Mouse (Mus musculus): ENCODE data around the gene 9030025P20Rik.
"Not testable (repeated sequence)": the region's sequence is repeated elsewhere in the genome, so short reads cannot be mapped to it uniquely, and the experiment has no call there.

9030025P20Rik gene

DNA sequence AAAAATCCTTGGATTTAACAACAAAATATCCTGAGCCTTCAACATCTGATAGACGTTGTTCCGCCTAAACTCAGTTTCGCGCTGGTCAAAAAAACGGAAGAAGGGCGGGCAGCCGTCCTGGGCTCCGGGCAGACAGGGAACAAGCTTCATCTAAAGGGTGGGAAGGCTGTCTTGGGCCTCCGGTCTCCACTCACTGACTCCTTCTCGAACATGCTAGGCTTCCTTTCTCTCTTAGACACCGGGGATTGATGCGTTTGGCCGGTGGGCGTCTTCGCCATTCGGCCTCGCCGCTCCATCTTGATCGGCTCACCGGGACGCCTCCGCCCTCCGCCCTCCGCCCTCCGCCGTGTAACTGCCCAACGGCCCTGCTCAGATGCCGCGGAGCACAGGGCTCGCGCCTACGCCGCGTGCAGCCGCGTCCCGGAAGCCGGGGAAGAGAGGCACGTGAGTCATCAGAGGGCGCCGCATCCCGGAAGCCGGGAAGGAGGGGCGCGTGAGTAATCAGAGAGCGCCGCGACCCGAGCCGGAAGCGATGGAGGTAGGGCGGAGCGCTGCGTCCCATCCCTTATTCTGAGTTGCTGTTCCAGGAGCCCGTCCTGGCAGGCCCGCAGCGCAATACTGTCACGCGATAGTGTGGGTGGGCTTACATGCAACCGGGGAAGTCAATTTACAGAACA lies at the start of gene 9030025P20Rik, which contains the start of gene Gm3417:
Gene 9030025P20Rik (plus strand): TSS at position 107 of the 677 bp plus-strand sequence.
Gene Gm3417 (minus strand): TSS at position 429 of the 677 bp plus-strand sequence.
- not testable (repeated sequence) for DNase-seq (ENCODE audit: low spot score in 2 of 2)

DNA sequence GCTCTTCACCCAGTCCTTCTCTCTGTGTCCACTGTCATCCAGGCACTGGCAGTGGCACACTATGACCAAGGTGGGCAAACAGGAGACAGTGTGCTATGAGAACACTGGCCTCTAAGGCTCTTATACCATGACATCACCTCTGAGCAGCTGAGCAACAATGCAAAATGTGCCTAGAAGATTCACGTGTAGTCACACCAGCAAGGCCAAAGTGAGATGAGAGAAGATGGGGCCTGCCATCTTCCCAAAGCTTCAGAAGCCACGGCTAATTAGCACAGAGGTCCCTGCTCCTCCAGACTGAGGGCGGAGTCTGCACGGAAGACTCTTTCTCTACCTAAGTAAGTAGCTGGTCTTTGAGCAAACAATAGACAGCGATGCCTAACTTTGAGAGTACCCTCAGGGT lies 49.6 kb upstream of the 9030025P20Rik start:
- DNase-seq (ENCODE audit: low spot score in 2 of 2), result no peak

DNA sequence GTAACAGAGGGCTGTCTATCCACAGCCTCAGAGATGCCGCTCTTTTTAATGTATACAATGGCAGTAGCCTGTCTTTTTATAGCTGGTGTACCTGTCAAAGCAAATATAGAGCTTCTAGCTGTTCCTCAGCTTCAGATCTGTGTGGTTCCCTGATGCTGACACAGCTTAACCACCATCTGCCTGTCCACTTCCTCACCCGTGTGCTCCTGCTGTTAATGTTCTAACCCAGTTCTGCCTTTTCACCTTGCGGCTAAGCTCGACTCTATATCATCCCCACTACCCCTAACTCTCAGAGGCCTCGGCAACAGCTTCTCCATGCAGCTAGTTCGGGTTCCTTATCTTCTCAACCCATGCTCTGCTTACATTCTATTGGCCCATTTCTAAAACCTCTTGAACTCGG lies 47.6 kb upstream of the 9030025P20Rik start:
- no peak for DNase-seq (ENCODE audit: low spot score in 2 of 2)

DNA sequence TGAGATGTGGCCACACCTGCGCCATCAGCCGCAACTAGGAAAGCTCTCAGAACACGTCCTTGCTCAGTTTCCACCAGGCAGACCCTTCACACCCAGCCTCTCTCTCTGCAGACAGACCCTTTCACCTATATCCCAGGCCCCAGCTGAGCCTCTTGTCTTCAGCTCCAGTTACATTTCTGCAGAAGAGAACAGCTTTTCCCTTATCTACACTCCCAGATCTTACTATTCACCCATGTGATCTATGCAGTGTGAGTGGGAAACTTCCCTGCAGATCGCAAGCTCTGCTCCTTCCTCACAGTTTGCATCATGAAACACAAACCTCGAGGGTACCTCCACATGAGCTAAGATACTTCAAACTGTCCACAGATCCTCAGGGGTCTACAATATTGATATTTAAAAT lies 46.8 kb upstream of the 9030025P20Rik start:
- DNase-seq (ENCODE audit: low spot score in 2 of 2), result no peak

DNA sequence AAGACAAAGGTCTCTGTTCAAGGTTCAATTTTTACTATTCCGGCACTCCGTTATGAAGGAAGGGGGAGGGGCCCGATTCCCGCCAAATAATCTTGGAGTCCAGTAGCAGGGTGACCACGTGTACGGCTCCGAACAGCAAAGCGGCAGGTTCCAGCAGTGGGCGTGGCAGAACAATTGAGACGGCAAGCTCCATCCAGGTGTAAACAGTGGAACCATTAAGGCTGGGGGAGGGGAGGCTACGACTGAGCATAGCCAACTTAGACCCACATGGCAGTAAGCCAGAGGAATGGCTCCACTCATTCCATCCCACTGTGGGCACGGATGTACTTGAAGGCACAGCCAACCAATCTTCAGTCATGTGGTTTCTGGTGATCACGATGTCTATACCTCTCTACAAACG lies 43.0 kb upstream of the 9030025P20Rik start:
- not testable (repeated sequence) for DNase-seq (ENCODE audit: low spot score in 2 of 2)

DNA sequence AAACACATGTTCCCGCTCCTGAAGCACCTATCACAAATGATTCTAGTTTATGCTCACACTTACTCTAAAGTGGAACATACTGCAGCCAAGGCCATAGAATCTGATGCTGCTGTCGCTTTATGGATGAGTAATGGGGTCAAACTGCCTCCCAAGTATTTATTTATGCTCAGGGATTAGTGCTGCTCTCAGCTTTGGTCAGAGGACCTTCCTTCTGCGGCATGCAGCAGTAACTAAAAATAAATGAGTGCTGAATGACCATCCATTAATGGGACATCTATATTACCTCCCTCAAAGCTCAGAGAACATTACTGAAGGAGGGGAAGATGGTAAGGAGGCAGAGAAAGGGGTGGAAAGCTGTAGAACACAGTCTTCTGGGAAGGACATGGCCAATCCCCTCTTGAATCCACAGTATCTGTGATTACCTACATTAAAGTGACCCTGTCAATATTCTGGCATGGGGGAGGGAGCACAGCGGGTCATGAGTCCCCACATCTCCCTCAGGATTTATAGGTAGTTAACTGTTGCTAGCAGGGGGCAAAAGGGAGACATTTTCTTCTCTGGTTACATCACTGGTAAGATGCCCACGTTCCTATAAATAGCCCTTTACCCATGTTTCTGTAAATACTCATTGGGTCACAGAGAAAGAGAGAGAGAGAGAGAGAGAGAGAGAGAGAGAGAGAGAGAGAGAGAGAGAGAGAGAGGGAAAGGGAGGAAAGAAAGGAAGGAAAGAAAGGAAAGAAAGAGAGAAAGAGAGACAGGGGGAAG lies 42.2 kb upstream of the 9030025P20Rik start:
- no peak for DNase-seq (ENCODE audit: low spot score in 2 of 2)

DNA sequence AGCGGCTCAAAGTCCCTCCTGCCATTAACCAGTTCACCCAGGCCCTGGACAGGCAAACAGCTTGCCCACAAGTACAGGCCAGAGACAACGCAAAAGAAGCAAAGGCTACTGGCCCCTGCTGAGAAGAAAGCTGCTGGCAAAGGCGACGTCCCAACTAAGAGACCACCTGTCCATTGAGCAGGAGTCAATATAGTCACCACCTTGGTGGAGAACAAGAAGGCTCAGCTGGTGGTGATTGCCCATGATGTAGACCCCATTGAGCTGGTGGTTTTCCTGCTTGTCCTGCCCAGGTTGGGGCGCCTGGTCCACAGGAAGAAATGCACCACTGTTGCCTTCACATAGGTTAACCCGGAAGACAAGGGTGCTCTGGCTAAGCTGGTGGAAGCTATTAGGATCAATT lies 36.1 kb upstream of the 9030025P20Rik start:
- not testable (repeated sequence) for DNase-seq (ENCODE audit: low spot score in 2 of 2)

DNA sequence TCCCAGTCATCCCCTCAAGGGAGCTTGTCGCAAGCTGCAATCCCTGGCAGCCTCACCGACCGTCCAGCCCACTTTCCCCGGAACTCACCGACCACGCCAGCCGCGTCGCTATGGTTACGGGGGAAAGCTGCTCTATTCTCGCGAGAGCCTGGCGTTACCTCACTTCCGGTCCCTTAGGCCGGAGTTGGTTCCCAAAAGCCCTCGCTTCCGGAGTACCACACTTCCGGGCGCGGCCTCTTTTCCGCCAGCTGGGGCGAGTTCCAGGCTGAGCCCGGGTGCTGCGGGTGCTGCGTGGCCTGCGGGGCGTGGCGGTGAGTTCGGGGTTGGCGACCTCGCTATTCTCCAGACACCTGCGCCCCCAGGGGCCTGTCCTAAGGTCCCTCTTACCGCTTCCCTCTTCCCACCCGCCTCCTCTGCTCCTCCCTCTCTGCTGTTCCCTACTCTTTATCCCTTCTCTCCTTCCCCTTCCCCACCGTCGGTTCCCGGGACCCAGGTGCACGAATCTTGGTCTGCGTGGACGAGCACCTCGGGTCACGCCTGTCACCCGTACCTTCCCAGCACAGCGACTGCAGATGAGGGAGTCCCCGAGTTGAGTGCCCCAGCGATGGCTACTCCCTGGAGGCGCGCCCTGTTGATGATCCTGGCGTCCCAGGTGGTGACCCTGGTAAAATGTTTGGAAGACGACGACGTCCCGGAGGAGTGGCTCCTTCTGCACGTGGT lies 35.1 kb upstream of the 9030025P20Rik start, which contains the start of the genes Wdr27 and 1600012H06Rik:
Gene Wdr27 (minus strand): TSS at position 150 of the 720 bp plus-strand sequence.
Gene 1600012H06Rik (plus strand): TSS at position 176 of the 720 bp plus-strand sequence.
- DNase-seq (ENCODE audit: low spot score in 2 of 2), result peak; percentile 96

DNA sequence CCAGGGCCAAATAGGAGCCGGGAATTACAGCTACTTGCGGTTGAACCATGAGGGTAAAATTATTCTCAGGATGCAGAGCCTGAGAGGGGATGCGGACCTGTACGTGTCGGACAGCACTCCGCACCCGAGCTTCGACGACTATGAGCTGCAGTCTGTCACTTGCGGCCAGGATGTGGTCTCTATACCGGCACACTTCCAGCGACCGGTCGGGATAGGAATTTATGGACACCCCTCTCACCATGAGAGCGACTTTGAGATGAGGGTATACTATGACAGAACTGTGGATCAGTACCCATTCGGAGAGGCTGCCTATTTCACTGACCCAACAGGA lies 34.6 kb upstream of the 9030025P20Rik start:
- DNase-seq (ENCODE audit: low spot score in 2 of 2), result no peak

DNA sequence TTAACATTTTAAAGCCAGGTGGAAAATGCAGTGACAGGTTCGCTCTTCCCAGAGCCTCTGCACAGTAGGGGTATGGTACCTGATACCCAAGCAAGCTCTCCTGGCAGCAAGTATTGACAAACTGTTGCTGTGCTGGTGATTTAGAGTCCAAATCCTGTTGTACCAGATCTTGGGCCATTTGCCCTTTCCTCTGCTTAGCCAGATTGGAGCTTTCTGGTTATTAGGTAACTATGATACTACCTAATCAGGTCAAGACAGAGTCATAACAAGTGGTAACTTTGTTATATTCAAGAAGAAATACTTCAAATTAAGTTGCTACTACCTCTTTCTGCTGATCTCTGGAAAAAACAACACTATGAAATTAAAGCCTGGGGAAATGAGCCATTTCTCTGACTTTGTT lies 33.7 kb upstream of the 9030025P20Rik start:
- no peak for DNase-seq (ENCODE audit: low spot score in 2 of 2)

DNA sequence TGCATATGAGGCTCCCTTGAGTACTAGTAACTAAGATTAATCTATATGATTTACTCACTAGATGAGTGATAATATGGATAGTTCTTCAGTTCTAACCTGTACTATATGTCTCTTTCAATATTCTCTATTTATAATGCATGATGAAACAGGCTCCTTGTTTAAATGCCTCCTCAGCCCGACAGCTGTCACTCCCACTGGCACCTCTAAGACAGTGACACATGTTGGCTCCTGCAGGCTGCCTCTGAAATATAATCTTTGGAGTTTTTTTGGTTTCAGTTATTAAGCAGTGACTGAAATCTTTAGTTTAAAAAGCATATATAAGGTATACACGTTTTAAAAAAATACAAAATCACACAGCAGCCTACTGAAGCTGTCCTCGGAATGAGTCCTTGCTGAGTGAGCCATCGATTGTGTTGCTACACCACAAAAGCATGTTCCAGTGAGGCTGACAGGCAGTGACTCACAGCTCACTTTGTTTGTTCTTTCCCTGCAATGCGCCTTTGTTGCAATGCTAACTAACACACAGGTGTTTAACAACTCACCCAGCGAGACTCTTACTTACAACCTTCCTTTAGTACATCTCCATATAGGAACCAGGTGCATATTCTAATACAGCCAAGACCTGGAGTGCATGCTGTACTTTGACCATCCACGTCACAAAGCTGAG lies 29.0 kb upstream of the 9030025P20Rik start:
- no peak for DNase-seq (ENCODE audit: low spot score in 2 of 2)

DNA sequence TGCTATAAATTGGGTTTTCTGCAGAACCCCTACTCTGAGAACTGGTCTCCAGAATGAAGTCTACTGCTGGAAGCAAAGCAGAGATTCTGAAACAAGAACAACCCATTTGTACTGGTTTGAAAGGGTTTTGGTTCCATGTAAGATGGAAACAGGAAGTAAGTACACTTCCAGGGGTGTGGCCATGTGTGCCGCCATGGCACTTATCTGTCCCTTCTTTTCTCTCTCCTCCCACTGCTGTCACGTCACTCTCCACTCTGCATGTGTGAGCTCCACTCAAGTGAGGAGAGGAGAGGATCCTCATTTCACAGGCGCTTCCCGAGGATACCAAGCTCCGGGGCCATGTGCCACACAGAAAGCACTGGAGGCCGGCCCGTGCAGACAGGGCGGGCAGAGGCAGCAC lies 24.8 kb upstream of the 9030025P20Rik start:
- no peak for DNase-seq (ENCODE audit: low spot score in 2 of 2)

DNA sequence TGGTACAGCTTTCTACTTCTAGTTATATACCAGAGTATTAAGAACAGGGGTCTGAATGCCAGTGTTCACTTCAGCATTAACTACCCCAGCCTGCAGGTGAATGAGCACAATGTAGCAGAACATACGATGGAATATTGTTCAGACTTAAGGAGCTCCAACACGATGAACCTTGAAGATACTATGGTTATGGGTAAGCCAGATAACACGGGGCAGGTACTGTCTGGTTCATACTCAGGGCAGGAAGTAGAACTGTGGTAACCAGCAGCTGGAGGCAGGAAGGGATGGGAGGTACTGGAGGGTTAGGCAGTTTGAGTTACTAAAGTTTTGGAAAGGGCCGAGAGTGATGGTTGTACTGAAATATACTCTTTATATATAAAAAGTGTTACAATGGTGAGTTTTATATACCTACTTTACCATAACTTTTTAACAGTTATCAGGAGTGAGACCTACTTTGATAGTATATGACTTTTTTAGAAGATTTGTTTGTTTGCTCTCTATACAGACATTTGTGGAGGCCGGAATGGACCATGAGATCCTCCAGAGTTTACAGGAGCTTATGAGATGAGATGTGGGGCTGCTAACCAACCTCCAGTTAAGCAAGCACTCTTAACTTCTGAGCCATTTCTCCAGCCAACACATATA lies 19.5 kb upstream of the 9030025P20Rik start:
- DNase-seq (ENCODE audit: low spot score in 2 of 2), result no peak

DNA sequence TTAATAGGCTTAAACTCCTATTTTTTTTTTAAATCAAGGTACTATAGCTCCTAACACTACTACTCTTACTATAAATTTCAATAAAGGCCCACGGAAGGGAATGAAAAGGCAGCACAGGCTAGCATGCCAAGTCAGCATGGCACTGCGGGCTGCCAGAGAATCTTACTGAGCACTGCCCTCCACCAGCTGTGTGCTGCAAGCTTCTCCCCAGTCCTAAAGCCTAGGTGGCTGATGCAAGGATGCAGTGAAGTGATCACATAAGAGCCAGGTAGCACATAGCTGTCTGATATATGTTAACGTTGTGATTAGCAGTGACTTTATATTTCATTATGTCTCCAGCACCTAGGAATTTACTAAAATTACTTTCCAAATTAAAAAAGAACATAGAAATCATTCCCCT lies 18.3 kb upstream of the 9030025P20Rik start:
- no peak for DNase-seq (ENCODE audit: low spot score in 2 of 2)

DNA sequence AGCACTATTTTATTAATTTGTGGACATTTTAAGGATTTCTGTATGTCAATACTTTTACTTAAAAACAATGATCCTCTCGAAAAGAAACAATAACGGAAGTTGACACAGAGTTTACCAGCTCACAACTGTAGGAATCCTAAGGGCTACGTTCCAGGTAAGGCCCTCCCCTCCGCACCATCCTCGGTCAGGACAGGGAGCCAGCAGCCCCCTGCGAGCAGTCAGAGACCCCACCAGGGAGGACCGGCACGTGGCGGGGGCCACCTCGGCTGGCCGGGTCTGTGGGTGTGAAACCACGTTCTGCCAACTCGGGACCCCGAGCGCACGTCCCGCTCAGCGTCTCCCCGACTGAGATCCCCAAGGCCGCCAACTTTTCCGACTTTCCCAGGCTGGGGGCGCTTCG lies 17.7 kb upstream of the 9030025P20Rik start:
- DNase-seq (ENCODE audit: low spot score in 2 of 2), result no peak

DNA sequence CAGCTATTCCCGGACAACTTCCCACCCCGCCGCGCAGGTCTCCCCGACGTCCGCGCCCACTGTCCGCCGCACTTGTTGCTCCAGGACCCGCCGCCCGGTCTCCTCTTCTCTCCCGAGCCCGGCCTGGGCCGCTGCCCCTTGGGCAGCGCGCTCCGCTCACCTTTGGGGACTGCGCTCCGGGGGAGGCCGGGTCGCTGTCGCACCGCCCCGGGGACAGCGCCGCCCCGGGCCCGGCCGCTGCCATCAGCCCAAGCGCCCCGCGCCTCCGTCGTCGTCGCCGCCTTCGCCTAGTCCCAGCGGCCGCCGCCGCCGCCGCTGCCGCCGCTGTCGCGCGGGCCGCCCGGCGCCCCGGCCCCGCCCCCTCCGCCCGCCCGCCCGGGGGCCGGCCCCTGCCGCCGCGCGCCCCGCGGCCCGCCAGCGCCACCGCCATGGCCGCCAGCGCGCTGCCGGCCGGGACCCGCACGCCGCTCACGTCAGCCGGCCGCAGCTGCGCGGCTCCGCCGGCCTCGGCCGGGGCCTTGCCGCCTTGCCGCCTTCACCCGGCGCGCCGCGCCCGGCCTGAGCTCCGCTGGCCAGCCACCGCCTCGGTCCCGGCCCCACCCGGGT lies 17.2 kb upstream of the 9030025P20Rik start, which contains the start of gene Phf10:
Gene Phf10 (minus strand): TSS at position 323 of the 606 bp plus-strand sequence.
- DNase-seq (ENCODE audit: low spot score in 2 of 2), result not testable (repeated sequence)

DNA sequence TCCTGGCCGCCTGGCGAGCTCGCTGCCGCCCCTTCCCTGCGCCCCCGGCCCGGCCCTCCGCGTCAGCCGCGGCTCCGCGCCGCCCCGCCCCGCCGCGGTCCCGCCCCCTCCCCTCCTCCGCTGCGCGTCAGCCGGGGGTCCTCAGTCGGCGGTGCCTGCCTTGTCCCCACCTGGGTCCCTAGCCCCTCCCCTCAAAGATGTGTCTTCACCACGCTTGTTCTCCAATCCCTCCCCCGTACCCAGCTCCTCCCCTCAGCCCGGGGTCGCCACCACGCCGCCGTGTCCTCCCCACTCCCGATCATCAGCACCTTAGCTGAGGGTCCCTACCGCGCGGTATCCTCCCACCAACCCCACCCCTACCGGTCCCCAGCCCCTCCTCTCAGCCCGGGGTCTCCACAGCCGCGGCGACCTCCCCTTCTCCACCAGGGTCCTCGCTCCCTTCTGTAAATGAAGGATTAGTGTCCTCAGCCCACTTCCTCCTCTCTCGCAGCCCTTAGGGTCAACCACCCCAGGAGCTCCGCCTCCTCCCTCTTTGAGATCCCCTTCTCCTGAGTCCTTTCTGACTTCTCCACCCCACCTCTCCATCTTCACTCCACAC lies 16.6 kb upstream of the 9030025P20Rik start:
- not testable (repeated sequence) for DNase-seq (ENCODE audit: low spot score in 2 of 2)

DNA sequence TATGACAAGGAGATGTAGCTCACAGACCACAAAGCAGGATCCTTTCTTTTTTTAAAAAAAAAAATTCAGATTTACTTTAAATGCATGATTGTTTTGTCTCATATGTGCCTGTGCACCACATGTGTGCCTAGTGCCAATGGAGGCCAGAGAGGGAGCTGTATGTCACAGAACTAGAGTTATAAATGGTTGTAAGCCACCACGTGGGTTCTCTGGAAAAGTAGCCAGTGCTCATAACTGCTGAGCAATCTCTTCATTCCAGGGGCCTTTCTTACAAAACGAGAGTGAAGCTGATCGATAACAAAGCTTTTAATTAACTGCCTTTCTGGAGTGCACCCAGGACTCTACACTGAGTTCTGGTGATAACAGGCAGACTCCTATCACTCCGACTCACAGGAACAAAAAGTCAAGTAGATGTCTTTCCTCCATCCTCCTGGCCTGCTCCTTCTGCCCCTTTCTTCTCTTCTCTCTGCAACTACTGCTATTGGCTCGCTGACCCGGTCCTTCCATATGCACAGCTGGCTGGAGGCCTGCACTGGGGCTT lies 9.8 kb upstream of the 9030025P20Rik start:
- not testable (repeated sequence) for DNase-seq (ENCODE audit: low spot score in 2 of 2)

DNA sequence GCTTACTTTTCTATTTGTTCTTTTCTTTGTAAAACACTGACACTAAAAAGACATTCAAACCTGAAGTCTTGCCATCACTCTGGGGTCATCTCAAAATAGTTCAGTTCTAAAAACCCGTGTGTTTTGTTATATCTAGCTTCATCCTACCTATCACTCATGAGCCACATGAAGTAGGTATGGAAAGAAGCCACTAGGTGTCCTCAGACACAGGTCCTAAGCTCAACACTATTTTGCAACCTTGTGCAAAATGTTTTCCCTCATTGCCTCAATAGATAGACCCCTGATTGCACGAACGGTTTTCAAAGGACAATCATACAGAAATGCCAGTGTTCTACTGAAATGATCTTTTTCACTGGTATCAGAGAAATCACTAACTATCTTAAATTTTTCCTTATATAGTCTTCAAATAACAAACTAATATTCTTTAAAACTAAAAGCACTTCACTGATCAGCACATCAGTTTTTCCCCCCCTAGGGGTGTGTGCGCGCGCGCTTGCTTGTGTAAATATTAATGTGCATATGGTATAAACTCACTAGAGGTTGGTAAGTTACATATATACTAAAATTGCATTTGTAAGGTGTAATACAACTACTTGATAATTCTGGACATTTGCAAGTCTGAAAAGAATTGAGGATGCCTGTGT lies 428 bp upstream of the 9030025P20Rik start:
- DNase-seq (ENCODE audit: low spot score in 2 of 2), result not testable (repeated sequence)
